Mouse (Mus musculus) liver, postnatal 0 days (tissue): ENCODE measurements at regions not wholly inside any gene's neighbourhood (a gene's known extent, or its start where the extent isn't known, plus 50 kb on each side); places are given as distances from the start of the nearest gene placed in this dataset.

Experiments
- CTCF ChIP-seq: sonication (generic); IDR thresholded peaks from 2 replicates; pipeline ENCODE4 v1.5.1; 2016; ENCODE audit warnings: antibody characterized with exemption, low read depth
- EP300 ChIP-seq: IDR thresholded peaks from 2 replicates; pipeline ENCODE4 v1.6.1; 2016; ENCODE audit warnings: antibody characterized with exemption, low read depth, mild to moderate bottlenecking

DNA sequence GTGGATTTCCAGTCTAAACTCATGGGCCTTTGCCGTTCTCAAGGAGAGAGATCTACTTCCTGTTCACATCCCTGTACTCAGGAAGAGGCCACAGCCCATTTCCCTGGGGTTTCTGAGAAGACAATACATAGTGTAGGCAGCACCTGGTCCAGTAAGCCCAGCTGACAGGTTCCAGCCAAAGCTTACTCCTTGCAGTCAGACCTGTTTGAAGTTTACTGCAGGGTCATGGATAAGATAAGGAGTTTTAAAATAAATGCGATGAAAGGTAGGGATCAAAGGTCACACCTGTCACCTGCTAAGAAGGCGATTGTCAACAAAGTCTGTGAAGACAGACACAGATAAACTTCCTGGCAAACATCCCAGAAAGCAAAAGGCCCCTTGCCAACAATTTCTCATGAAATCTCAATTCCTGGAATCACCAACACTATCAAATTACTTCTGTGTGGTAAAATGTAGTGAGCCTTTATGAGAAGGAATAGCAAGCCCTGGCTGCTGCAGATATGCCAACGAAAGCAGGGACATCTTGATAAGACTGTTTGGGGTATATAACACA is 227.5 kb downstream of the Sp3 start:
- TF ChIP-seq CTCF (no peak), EP300 (peak; percentile 89)
